Mouse (Mus musculus): ENCODE measurements at regions not wholly inside any gene's neighbourhood (a gene's known extent, or its start where the extent isn't known, plus 50 kb on each side); places are given as distances from the start of the nearest gene placed in this dataset.
A peak's percentile ranks its signal among the peaks of the same experiment; 100 is the strongest.

- Histone ChIP-seq H3K9me3 (replicated peaks) (no peaks in the 10 kb centered on the region), H3K9ac (no peak overlapping the region), H3K36me3 (no peaks in the 10 kb centered on the region), H3K4me2 (no peak overlapping the region), H3K27me3 (replicated peaks) (no peaks in the 10 kb centered on the region), H3K4me1 (no peaks in the 10 kb centered on the region), H3K4me3 (no peak overlapping the region), H3K27ac (no peak overlapping the region)
- 55% methylated on average over 5 of the region's 5 CpGs for WGBS (ENCODE audit: insufficient replicate concordance)
- ATAC-seq: no peak
These were observed 184.2 kb downstream of the Foxo1 start for GRCm38 (mm10) chr3:52452345-52452744.

GRCm38 (mm10) chr3:52446991-52447390, 178.9 kb downstream of the Foxo1 start:
- no peak for ATAC-seq
- Histone ChIP-seq H3K9me3 (replicated peaks) (no peaks in the 10 kb centered on the region), H3K4me2 (no peak overlapping the region), H3K27me3 (replicated peaks) (no peaks in the 10 kb centered on the region), H3K27ac (no peak overlapping the region), H3K9ac (no peak overlapping the region), H3K36me3 (no peaks in the 10 kb centered on the region), H3K4me1 (no peaks in the 10 kb centered on the region), H3K4me3 (no peak overlapping the region)
- 43% methylated on average over 1 of the region's 1 CpGs for WGBS (ENCODE audit: insufficient replicate concordance)

GRCm38 (mm10) chr3:52446500-52446899, 178.4 kb downstream of the Foxo1 start:
- no peaks in the 10 kb centered on the region for H3K27me3 ChIP-seq (replicated peaks)
- H3K4me3 ChIP-seq: no peak overlapping the region
- ATAC-seq: no peak
- H3K9me3 ChIP-seq (replicated peaks): no peaks in the 10 kb centered on the region
- H3K4me1 ChIP-seq: no peaks in the 10 kb centered on the region
- H3K27ac ChIP-seq: no peak overlapping the region
- no peak overlapping the region for H3K9ac ChIP-seq
- H3K36me3 ChIP-seq: no peaks in the 10 kb centered on the region
- WGBS (ENCODE audit: insufficient replicate concordance): 41% methylated on average over 5 of the region's 5 CpGs
- H3K4me2 ChIP-seq: no peak overlapping the region

GRCm38 (mm10) chr3:52444420-52445119, 176.4 kb downstream of the Foxo1 start:
- ATAC-seq: no peak
- Histone ChIP-seq H3K9ac (no peak overlapping the region), H3K4me2 (no peak overlapping the region), H3K36me3 (no peaks in the 10 kb centered on the region), H3K27me3 (replicated peaks) (no peaks in the 10 kb centered on the region), H3K4me1 (no peaks in the 10 kb centered on the region), H3K9me3 (replicated peaks) (no peaks in the 10 kb centered on the region), H3K27ac (no peak overlapping the region), H3K4me3 (no peak overlapping the region)
- WGBS (ENCODE audit: insufficient replicate concordance): 52% methylated on average over 8 of the region's 8 CpGs

GRCm38 (mm10) chr3:52443856-52444255, 175.7 kb downstream of the Foxo1 start:
- Histone ChIP-seq H3K9ac (no peak overlapping the region), H3K4me3 (no peak overlapping the region), H3K4me2 (no peak overlapping the region), H3K36me3 (no peaks in the 10 kb centered on the region), H3K27me3 (replicated peaks) (no peaks in the 10 kb centered on the region), H3K4me1 (no peaks in the 10 kb centered on the region), H3K9me3 (replicated peaks) (no peaks in the 10 kb centered on the region), H3K27ac (no peak overlapping the region)
- ATAC-seq: no peak
- 17% methylated on average over 3 of the region's 3 CpGs for WGBS (ENCODE audit: insufficient replicate concordance)

- Histone ChIP-seq H3K9ac (no peak overlapping the region), H3K4me3 (no peak overlapping the region), H3K4me1 (no peaks in the 10 kb centered on the region), H3K4me2 (no peak overlapping the region), H3K9me3 (replicated peaks) (no peaks in the 10 kb centered on the region), H3K27me3 (replicated peaks) (no peaks in the 10 kb centered on the region), H3K36me3 (no peaks in the 10 kb centered on the region), H3K27ac (no peak overlapping the region)
- WGBS (ENCODE audit: insufficient replicate concordance): 53% methylated on average over 8 of the region's 8 CpGs
- ATAC-seq: no peak
These were observed 161.0 kb downstream of the Foxo1 start for GRCm38 (mm10) chr3:52429014-52429589.

- 62% methylated on average over 1 of the region's 1 CpGs for WGBS (ENCODE audit: insufficient replicate concordance)
- Histone ChIP-seq H3K4me3 (no peak overlapping the region), H3K4me2 (no peak overlapping the region), H3K9ac (no peak overlapping the region), H3K36me3 (no peaks in the 10 kb centered on the region), H3K27ac (no peak overlapping the region), H3K27me3 (replicated peaks) (no peaks in the 10 kb centered on the region), H3K9me3 (replicated peaks) (no peaks in the 10 kb centered on the region; the same call in 1 of the 2 replicates), H3K4me1 (no peaks in the 10 kb centered on the region)
- no peak for ATAC-seq
These were observed 154.7 kb downstream of the Foxo1 start for GRCm38 (mm10) chr3:52422826-52423225.

GRCm38 (mm10) chr3:52416261-52416660, 148.1 kb downstream of the Foxo1 start:
- no peaks in the 10 kb centered on the region for H3K4me1 ChIP-seq
- no peaks in the 10 kb centered on the region for H3K9me3 ChIP-seq (replicated peaks)
- H3K36me3 ChIP-seq: no peaks in the 10 kb centered on the region
- no peak for ATAC-seq
- H3K4me2 ChIP-seq: no peak overlapping the region
- no peaks in the 10 kb centered on the region for H3K27me3 ChIP-seq (replicated peaks)
- H3K4me3 ChIP-seq: no peak overlapping the region
- H3K27ac ChIP-seq: no peak overlapping the region
- no peak overlapping the region for H3K9ac ChIP-seq
- 42% methylated on average over 6 of the region's 6 CpGs for WGBS (ENCODE audit: insufficient replicate concordance)

- H3K4me3 ChIP-seq: no peak overlapping the region
- no peak overlapping the region for H3K4me2 ChIP-seq
- H3K4me1 ChIP-seq: no peaks in the 10 kb centered on the region
- no peak overlapping the region for H3K27ac ChIP-seq
- WGBS (ENCODE audit: insufficient replicate concordance): 29% methylated on average over 6 of the region's 6 CpGs
- H3K27me3 ChIP-seq (replicated peaks): no peaks in the 10 kb centered on the region
- H3K9ac ChIP-seq: no peak overlapping the region
- no peaks in the 10 kb centered on the region for H3K36me3 ChIP-seq
- no peaks in the 10 kb centered on the region for H3K9me3 ChIP-seq (replicated peaks)
- no peak for ATAC-seq
These were observed 147.2 kb downstream of the Foxo1 start for GRCm38 (mm10) chr3:52415361-52415760.

GRCm38 (mm10) chr3:52414017-52414416, 145.9 kb downstream of the Foxo1 start:
- Histone ChIP-seq H3K27ac (no peak overlapping the region), H3K4me1 (no peaks in the 10 kb centered on the region), H3K4me3 (no peak overlapping the region), H3K27me3 (replicated peaks) (no peaks in the 10 kb centered on the region), H3K36me3 (no peaks in the 10 kb centered on the region), H3K9ac (no peak overlapping the region), H3K9me3 (replicated peaks) (no peaks in the 10 kb centered on the region), H3K4me2 (no peak overlapping the region)
- no peak for ATAC-seq
- WGBS (ENCODE audit: insufficient replicate concordance): 57% methylated on average over 6 of the region's 6 CpGs

GRCm38 (mm10) chr3:52413187-52413746, 145.1 kb downstream of the Foxo1 start:
- peak; percentile 15; the same call in 1 of the 2 replicates for ATAC-seq
- Histone ChIP-seq H3K4me2 (no peak overlapping the region), H3K4me3 (no peak overlapping the region), H3K27me3 (replicated peaks) (no peaks in the 10 kb centered on the region), H3K9ac (no peak overlapping the region), H3K4me1 (no peaks in the 10 kb centered on the region), H3K27ac (no peak overlapping the region), H3K9me3 (replicated peaks) (no peaks in the 10 kb centered on the region), H3K36me3 (no peaks in the 10 kb centered on the region)
- WGBS (ENCODE audit: insufficient replicate concordance): 23% methylated on average over 10 of the region's 10 CpGs

- 58% methylated on average over 5 of the region's 5 CpGs for WGBS (ENCODE audit: insufficient replicate concordance)
- Histone ChIP-seq H3K4me3 (no peak overlapping the region), H3K27ac (no peak overlapping the region), H3K9ac (no peak overlapping the region), H3K4me1 (no peaks in the 10 kb centered on the region), H3K4me2 (no peak overlapping the region), H3K27me3 (replicated peaks) (no peaks in the 10 kb centered on the region), H3K9me3 (replicated peaks) (no peaks in the 10 kb centered on the region), H3K36me3 (no peaks in the 10 kb centered on the region)
- ATAC-seq: no peak
These were observed 143.2 kb downstream of the Foxo1 start for GRCm38 (mm10) chr3:52411356-52411755.

All from liver, embryonic 12.5 days (tissue).